Mouse (Mus musculus) midbrain, embryonic 10.5 days (tissue): ENCODE measurements around the gene Nucb1. TPM values are rescaled to one million over a fixed set of nuclear protein-coding genes. Genes with fewer than 3 reads are reported as not detected.
"Not testable (repeated sequence)": the region's sequence is repeated elsewhere in the genome, so short reads cannot be mapped to it uniquely, and the experiment has no call there.

Source experiments
- DNase-seq: peaks from one replicate; pipeline ENCODE4 v3.0.0-alpha.2; 2017; ENCODE audit warnings: low spot score
- H3K27ac ChIP-seq: fragments of 300-500 bp; sonication (generic); replicated peaks from 2 replicates; pipeline ENCODE4 v1.5.1; 2016; ENCODE audit warnings: mild to moderate bottlenecking
- H3K27me3 ChIP-seq: fragments of 300-500 bp; sonication (generic); 2 replicates; pipeline ENCODE4 v1.6.1; 2016; ENCODE audit warnings: low read depth, mild to moderate bottlenecking; ENCODE audit not compliant: poor library complexity, severe bottlenecking
- H3K36me3 ChIP-seq: fragments of 300-500 bp; sonication (generic); 2 replicates; pipeline ENCODE4 v1.6.1; 2016; ENCODE audit warnings: mild to moderate bottlenecking, moderate library complexity
- H3K4me1 ChIP-seq: fragments of 300-500 bp; sonication (generic); 2 replicates; pipeline ENCODE4 v1.6.1; 2016
- H3K4me3 ChIP-seq: fragments of 300-500 bp; sonication (generic); 2 replicates; pipeline ENCODE4 v1.5.1; 2016; ENCODE audit warnings: mild to moderate bottlenecking, moderate library complexity
- H3K9me3 ChIP-seq: fragments of 300-500 bp; sonication (generic); replicated peaks from 2 replicates; pipeline ENCODE4 v1.6.1; 2016; ENCODE audit warnings: mild to moderate bottlenecking
- WGBS: fragments of 180-500 bp; shearing (Covaris S2); methylation state at CpG from one replicate; pipeline ENCODE4 v1.1.7; 2016; 5-methylcytosine and 5-hydroxymethylcytosine counted together
- polyA plus RNA-seq: library from polyadenylated mRNA; unstranded; fragments of >200 nt; fragmentation: Nextera tagmentation; extraction: Ambion mirVana; gene quantifications from 2 replicates; pipeline ENCODE4 v1.2.1, GENCODE M21; 2016

The Nucb1 gene
- polyA plus RNA-seq, 1 experiment from 2014 or later: 105 TPM

- peaks cover 35% of the 10 kb centered on the region for H3K4me1 ChIP-seq
- no peaks in the 10 kb centered on the region for H3K9me3 ChIP-seq
- peak overlapping the region; percentile 91 for H3K27ac ChIP-seq
- H3K36me3 ChIP-seq: peaks cover 11% of the 10 kb centered on the region
- peak overlapping the region; percentile 63 for H3K4me3 ChIP-seq
- DNase-seq: no peak
- WGBS: 54% methylated on average over 16 of the region's 16 CpGs
- H3K27me3 ChIP-seq: no peaks in the 10 kb centered on the region
Measured at GRCm38 (mm10) chr7:45522194-45522752, 12.1 kb upstream of the Nucb1 start.

DNA sequence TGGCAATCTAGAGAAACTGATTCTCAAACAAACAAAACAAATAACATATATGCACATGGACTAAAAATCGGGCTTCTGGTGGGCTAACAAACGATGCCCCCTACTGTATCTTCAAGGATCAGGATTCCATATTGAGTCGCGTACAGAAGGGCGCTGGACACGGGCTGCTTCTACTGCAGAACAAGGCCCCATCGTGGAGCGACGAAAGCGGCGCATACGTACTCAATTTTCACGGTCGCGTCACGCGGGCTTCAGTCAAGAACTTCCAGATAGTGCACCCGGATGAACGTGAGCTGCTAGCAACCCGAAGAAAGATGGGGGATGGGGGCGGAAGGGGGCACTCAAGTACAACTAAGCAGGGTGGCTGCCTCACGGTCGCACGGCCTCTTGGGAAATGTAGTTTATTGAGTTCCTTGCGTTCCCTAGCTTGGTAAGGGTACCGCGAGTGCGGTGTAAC is 11.6 kb upstream of the Nucb1 start:
- WGBS: under 1% methylated on average over 28 of the region's 28 CpGs
- H3K9me3 ChIP-seq: no peaks in the 10 kb centered on the region
- DNase-seq: peak; percentile 87

DNA sequence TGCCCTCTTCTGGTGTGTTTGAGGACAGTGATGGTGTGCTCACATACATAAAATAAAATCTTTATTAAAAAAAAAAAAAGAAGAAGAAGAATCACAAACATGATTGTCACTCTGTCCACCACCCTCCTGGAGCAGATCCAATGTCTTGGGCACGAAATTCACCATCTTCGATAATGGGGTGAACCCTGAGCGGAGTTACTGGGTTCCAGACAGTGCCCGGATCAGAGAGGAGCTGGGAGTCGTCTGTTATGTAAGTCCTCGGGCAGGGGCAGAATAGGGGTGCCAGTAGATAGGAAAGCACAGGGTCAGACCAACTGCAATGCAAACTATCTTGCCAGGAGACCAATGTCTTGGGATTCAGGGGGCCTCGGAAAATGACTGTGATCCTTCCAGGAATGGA is 10.4 kb upstream of the Nucb1 start:
- Histone ChIP-seq H3K27me3 (no peaks in the 10 kb centered on the region), H3K4me3 (no peak overlapping the region), H3K4me1 (peaks cover 40% of the 10 kb centered on the region), H3K9me3 (no peaks in the 10 kb centered on the region), H3K36me3 (peaks cover 11% of the 10 kb centered on the region), H3K27ac (no peak overlapping the region)
- WGBS: 96% methylated on average over 7 of the region's 7 CpGs
- no peak for DNase-seq

More for the DNA sequence above, 11.6 kb upstream of the Nucb1 start:
- Histone ChIP-seq H3K4me1 (peaks cover 35% of the 10 kb centered on the region), H3K36me3 (peaks cover 11% of the 10 kb centered on the region), H3K27me3 (no peaks in the 10 kb centered on the region), H3K27ac (peak overlapping the region; percentile 91), H3K4me3 (peak overlapping the region; percentile 63)

DNA sequence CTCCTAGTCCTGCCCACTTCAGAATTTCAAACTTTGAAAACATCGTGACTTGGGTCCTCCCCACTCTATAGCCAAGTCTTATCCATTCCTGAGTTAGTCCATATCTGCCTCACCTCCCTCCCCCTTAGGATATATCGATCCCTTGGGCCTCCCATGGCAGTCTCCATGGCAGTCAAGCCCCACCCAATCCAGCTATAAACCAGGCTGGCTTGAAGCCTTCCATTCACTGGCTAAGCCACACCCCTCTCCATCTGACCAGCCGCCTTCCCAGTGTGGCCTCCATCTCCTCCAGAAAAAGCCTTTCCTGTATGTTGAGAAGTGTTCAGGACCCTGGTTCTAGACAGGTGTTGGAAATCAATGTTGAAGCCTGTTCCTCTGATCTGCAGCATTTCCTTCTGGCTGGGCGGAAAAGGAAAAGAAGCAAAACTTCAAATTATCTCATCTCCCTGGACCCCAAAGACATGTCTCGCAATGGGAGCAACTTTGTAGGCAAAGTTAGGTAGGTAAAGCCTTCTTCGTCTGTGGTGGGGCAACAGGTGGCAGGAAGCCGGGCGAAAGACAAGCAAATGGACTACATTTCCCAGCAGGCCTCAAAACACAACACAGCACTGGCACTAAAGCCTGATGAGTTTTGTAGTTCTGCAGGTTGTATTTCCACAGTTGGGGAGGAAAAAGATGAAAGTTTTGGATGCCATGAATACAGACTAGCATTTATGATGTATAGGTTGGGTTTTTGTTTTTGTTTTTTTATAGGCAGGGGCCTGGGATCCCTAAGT is 9.3 kb upstream of the Nucb1 start:
- DNase-seq: no peak
- H3K9me3 ChIP-seq: no peaks in the 10 kb centered on the region
- H3K27me3 ChIP-seq: no peaks in the 10 kb centered on the region
- no peak overlapping the region for H3K4me3 ChIP-seq
- H3K36me3 ChIP-seq: peaks cover 11% of the 10 kb centered on the region
- 84% methylated on average over 8 of the region's 8 CpGs for WGBS
- peaks cover 33% of the 10 kb centered on the region for H3K4me1 ChIP-seq
- H3K27ac ChIP-seq: no peak overlapping the region

DNA sequence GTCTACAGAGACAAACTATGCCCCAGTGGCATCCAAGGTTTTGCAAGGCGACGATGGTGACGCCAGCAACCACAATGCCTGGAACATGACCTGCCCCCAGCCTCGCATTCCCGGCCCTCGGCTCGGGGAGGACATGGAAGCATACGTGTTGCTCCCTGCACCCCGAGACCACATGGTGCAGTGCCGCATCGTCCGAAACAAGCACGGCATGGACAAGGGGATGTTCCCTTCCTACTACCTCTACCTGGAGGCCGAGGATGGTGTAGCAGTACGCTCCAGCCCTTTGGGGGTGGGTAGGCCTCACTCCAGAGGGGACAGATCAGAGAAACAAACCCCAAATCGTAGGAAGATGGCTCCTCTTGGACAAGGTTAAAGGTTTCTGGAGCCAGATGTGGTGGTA is 8.4 kb upstream of the Nucb1 start:
- H3K9me3 ChIP-seq: no peaks in the 10 kb centered on the region
- H3K27me3 ChIP-seq: no peaks in the 10 kb centered on the region
- H3K27ac ChIP-seq: no peak overlapping the region
- DNase-seq: no peak
- H3K4me1 ChIP-seq: peaks cover 27% of the 10 kb centered on the region
- 92% methylated on average over 16 of the region's 16 CpGs for WGBS
- no peak overlapping the region for H3K4me3 ChIP-seq
- H3K36me3 ChIP-seq: peaks cover 4% of the 10 kb centered on the region

- not testable (repeated sequence) for H3K27ac ChIP-seq, H3K27me3 ChIP-seq, H3K9me3 ChIP-seq, H3K4me3 ChIP-seq, DNase-seq, H3K36me3 ChIP-seq
- 68% methylated on average over 5 of the region's 5 CpGs for WGBS
- H3K4me1 ChIP-seq: peaks cover 13% of the 10 kb centered on the region; the same call in 1 of the 2 replicates
Measured at GRCm38 (mm10) chr7:45516846-45517245, 6.6 kb upstream of the Nucb1 start.

GRCm38 (mm10) chr7:45515436-45515835 is 5.2 kb upstream of the Nucb1 start:
- Histone ChIP-seq H3K36me3 (no peaks in the 10 kb centered on the region), H3K4me3 (0 out of 2 replicates have a peak overlapping the region, but pooled peaks have one; percentile 3), H3K27ac (no peak overlapping the region), H3K9me3 (no peaks in the 10 kb centered on the region), H3K4me1 (peaks cover 9% of the 10 kb centered on the region; the same call in 1 of the 2 replicates), H3K27me3 (no peaks in the 10 kb centered on the region)
- DNase-seq: peak; percentile 26
- WGBS: 27% methylated on average over 16 of the region's 16 CpGs

GRCm38 (mm10) chr7:45514411-45514810 is 4.2 kb upstream of the Nucb1 start:
- H3K27ac ChIP-seq: no peak overlapping the region
- H3K4me1 ChIP-seq: peaks cover 14% of the 10 kb centered on the region
- no peak for DNase-seq
- no peaks in the 10 kb centered on the region for H3K36me3 ChIP-seq
- H3K9me3 ChIP-seq: no peaks in the 10 kb centered on the region
- no peak overlapping the region for H3K4me3 ChIP-seq
- 88% methylated on average over 7 of the region's 7 CpGs for WGBS
- H3K27me3 ChIP-seq: no peaks in the 10 kb centered on the region

DNA sequence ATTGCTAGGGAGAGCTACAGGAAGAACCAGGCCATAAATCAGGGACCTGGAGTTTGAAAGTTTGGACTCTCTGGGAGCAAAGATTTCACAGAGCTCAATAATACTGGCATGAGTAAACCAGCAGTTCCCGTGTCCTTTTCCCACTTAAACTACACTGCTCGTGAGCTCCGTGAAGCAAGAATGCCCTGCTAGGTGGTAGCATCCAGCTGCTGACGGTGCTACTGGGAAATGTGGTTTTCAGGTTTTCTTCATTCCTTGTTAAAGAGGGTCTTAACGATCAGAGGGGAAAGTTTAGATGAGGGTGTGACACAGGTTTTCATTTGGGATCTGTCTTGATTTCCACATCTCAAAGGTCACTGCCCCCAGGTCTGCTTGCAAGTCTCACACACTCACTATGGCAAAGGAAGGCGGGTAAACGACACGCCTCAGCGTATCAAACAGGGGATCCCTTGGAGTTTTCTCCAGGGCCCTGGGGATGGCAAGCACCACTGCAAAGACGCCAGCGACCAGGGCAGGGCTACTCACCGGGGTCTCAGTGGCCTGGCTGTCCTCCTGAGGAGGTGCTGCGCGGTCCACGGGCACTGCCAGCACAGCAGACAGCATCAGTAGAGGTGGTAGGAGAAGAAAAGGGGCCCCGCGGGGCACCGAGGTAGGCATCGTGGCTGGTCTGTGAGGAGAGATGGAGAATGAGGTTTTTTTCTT is 874 bp downstream of the Nucb1 start:
- no peak for DNase-seq
- Histone ChIP-seq H3K27me3 (no peaks in the 10 kb centered on the region), H3K27ac (peak overlapping the region; percentile 90), H3K9me3 (no peaks in the 10 kb centered on the region), H3K4me3 (peak overlapping the region; percentile 67), H3K4me1 (peaks cover 15% of the 10 kb centered on the region), H3K36me3 (peaks cover 26% of the 10 kb centered on the region)
- WGBS: 49% methylated on average over 19 of the region's 19 CpGs

DNA sequence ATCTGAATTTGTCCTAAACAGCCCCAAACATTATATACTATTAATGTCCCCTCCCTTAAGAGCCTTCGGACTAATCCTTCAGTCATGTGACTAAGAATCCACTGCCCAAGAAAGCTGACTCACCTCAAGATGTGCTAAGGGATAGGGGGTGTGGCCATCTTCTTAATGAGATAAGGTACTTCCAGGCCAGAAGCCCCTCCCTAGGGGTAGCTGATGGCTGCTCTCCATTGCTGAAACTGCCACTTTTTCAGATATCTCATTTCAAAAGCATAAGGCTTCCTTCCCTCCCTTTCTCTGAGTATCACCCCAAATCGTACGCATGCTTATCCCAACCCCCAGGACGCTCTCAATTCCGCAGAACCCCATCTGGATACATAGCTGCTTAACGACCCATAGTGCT is 1.6 kb downstream of the Nucb1 start:
- Histone ChIP-seq H3K36me3 (peaks cover 26% of the 10 kb centered on the region), H3K27me3 (no peaks in the 10 kb centered on the region), H3K27ac (no peak overlapping the region), H3K9me3 (no peaks in the 10 kb centered on the region), H3K4me3 (peak overlapping the region; percentile 67; the same call in 1 of the 2 replicates), H3K4me1 (peaks cover 15% of the 10 kb centered on the region)
- no peak for DNase-seq
- WGBS: 94% methylated on average over 6 of the region's 6 CpGs

DNA sequence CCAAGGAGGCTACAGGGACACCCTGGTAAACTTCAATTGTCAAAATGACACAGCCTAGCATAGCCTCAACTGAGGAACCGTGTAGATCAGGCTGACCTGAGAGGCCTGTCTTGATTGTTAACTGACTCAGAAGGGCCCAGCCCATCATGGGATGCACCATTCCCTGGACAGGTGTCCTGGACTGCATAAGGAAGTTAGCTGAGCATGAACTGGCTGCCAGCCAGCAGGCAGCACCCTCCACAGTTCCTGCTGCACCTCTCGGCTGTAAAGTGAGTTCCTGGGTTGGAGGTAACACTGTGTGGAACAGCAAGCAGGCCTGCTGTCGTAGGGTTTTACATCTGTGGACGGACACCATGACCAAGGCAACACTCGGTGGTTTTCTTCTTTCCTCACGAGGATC is 2.6 kb downstream of the Nucb1 start:
- no peaks in the 10 kb centered on the region for H3K9me3 ChIP-seq
- H3K4me1 ChIP-seq: peaks cover 15% of the 10 kb centered on the region
- 89% methylated on average over 6 of the region's 6 CpGs for WGBS
- peaks cover 35% of the 10 kb centered on the region for H3K36me3 ChIP-seq
- no peak for DNase-seq
- no peak overlapping the region for H3K4me3 ChIP-seq
- H3K27ac ChIP-seq: no peak overlapping the region
- H3K27me3 ChIP-seq: no peaks in the 10 kb centered on the region

- no peak for DNase-seq
- 95% methylated on average over 6 of the region's 6 CpGs for WGBS
- no peaks in the 10 kb centered on the region for H3K4me1 ChIP-seq
- H3K4me3 ChIP-seq: no peak overlapping the region
- no peaks in the 10 kb centered on the region for H3K9me3 ChIP-seq
- H3K27me3 ChIP-seq: no peaks in the 10 kb centered on the region
- H3K36me3 ChIP-seq: peaks cover 97% of the 10 kb centered on the region
- no peak overlapping the region for H3K27ac ChIP-seq
Measured at GRCm38 (mm10) chr7:45498427-45498826, 11.8 kb downstream of the Nucb1 start.

- 85% methylated on average over 9 of the region's 9 CpGs for WGBS
- peaks cover 74% of the 10 kb centered on the region for H3K36me3 ChIP-seq
Measured at GRCm38 (mm10) chr7:45494548-45494947, 15.7 kb downstream of the Nucb1 start.

More at GRCm38 (mm10) chr7:45494548-45494947, 15.7 kb downstream of the Nucb1 start:
- no peak overlapping the region for H3K27ac ChIP-seq
- no peaks in the 10 kb centered on the region for H3K27me3 ChIP-seq
- no peaks in the 10 kb centered on the region for H3K9me3 ChIP-seq
- peaks cover 20% of the 10 kb centered on the region for H3K4me1 ChIP-seq
- H3K4me3 ChIP-seq: no peak overlapping the region
- DNase-seq: no peak
